Comparison of ENCODE assay signal across 8 mouse cellular contexts in genomic region chr14:50785251-50785637, GRCm38 (mm10). TPM values are rescaled to one million over a fixed set of nuclear protein-coding genes. Genes with fewer than 3 reads are reported as not detected.
DNase-seq lines count a peak whose midpoint lies in the region; ATAC-seq lines count a peak whose summit lies in the region.

Gene Ttc5 (minus strand): TSS chr14:50785519.

- ATAC-seq in forebrain, embryonic 14.5 days = peak; percentile 97
- peak; percentile 97 for ATAC-seq in neural tube, embryonic 15.5 days (ENCODE audit: low FRiP score)

- no peaks in the 10 kb centered on the region for H3K27me3 ChIP-seq in forebrain, embryonic 14.5 days (replicated peaks; ENCODE audit: control insufficient read depth, insufficient read depth, low read length)
- no peaks in the 10 kb centered on the region for H3K27me3 ChIP-seq in neural tube, embryonic 15.5 days (replicated peaks)

- intact Hi-C loops in heart, postnatal 14 days (cut with DNase I) = no loop called here

- H3K9ac ChIP-seq in forebrain, embryonic 14.5 days (ENCODE audit: low read length) = peak within 1 kb of the TSS; percentile 82
- peak within 1 kb of the TSS; percentile 61 for H3K9ac ChIP-seq in neural tube, embryonic 15.5 days (replicated peaks)

- H3K27ac ChIP-seq in forebrain, embryonic 14.5 days (ENCODE audit: low read depth, low read length) = peak within 1 kb of the TSS; percentile 84
- H3K27ac ChIP-seq in neural tube, embryonic 15.5 days (replicated peaks) = peak within 1 kb of the TSS; percentile 86

- DNase-seq in ES-CJ7 (ENCODE audit: low read depth, low spot score) = peak; percentile 94
- DNase-seq in cerebellum, adult 11 months = peak; percentile 79
- DNase-seq in forebrain, embryonic 14.5 days (ENCODE audit: low spot score) = peak; percentile 93
- DNase-seq in heart, postnatal 14 days = peak; percentile 90 to 95
- DNase-seq in layer of hippocampus, adult 11-12 months (ENCODE audit: low spot score) = peak; percentile 91
- DNase-seq in lung, adult 18-20 months = peak; percentile 87 to 88
- peak; percentile 87 for DNase-seq in testis, postnatal 14 days (ENCODE audit: low spot score)

- H3K4me1 ChIP-seq in forebrain, embryonic 14.5 days (ENCODE audit: control insufficient read depth, insufficient read depth, low read length) = peaks cover 6% of the 10 kb centered on the region; the same call in 1 of the 2 replicates
- H3K4me1 ChIP-seq in neural tube, embryonic 15.5 days = peaks cover 16% of the 10 kb centered on the region

- WGBS in forebrain, embryonic 14.5 days = under 1% methylated on average over 21 of the region's 21 CpGs
- under 1% methylated on average over 21 of the region's 21 CpGs for WGBS in neural tube, embryonic 15.5 days

- no peaks in the 10 kb centered on the region for H3K9me3 ChIP-seq in forebrain, embryonic 14.5 days (replicated peaks; ENCODE audit: control insufficient read depth, low read length)
- no peaks in the 10 kb centered on the region for H3K9me3 ChIP-seq in neural tube, embryonic 15.5 days (replicated peaks)

- peak within 1 kb of the TSS; percentile 58 for H3K4me2 ChIP-seq in forebrain, embryonic 14.5 days (ENCODE audit: low read length)
- peak within 1 kb of the TSS; percentile 56 for H3K4me2 ChIP-seq in neural tube, embryonic 15.5 days

- H3K36me3 ChIP-seq in forebrain, embryonic 14.5 days (ENCODE audit: control insufficient read depth, insufficient read depth, low read length) = peaks cover 14% of the 10 kb centered on the region
- H3K36me3 ChIP-seq in neural tube, embryonic 15.5 days = peaks cover 18% of the 10 kb centered on the region

- H3K4me3 ChIP-seq in forebrain, embryonic 14.5 days (ENCODE audit: low read depth, low read length) = peak within 1 kb of the TSS; percentile 72
- H3K4me3 ChIP-seq in neural tube, embryonic 15.5 days (replicated peaks) = peak within 1 kb of the TSS; percentile 85

RNA-seq across cellular contexts. Expression of gene Ttc5, which starts in this region (rescaled TPM):
- 152 and 161 TPM in 2 replicates for polyA plus RNA-seq in forebrain, embryonic 14.5 days (2014; fragmentation: Nextera tagmentation; extraction: Ambion mirVana)
- total RNA-seq in heart, postnatal 14 days (2021) = 10 to 100 TPM; 18.1 to 24.3 TPM
- polyA plus RNA-seq in neural tube, embryonic 15.5 days (2015; fragmentation: Nextera tagmentation; extraction: Ambion mirVana) = 114 and 119 TPM in 2 replicates

Comparison
In these comparisons a context has a peak if more than half of its experiments do, and no peak if none do; other contexts are left out.
1. Peak in every context shown above with its lines: DNase-seq, ATAC-seq, H3K4me3 ChIP-seq and H3K27ac ChIP-seq.